Mouse (Mus musculus): ENCODE measurements around the gene Wsb2.
"Not testable (repeated sequence)": the region's sequence is repeated elsewhere in the genome, so short reads cannot be mapped to it uniquely, and the experiment has no call there.

Wsb2 gene

GRCm38 (mm10) chr5:117357129-117357477 is at the start of gene Wsb2:
TSS of gene Wsb2 (plus strand) at chr5:117357304.
- peak; percentile 60 for DNase-seq (ENCODE audit: low spot score)

- DNase-seq (ENCODE audit: low spot score), result peak; percentile 49
These were observed 49.4 kb upstream of the Wsb2 start for GRCm38 (mm10) chr5:117307699-117308098.

GRCm38 (mm10) chr5:117313420-117313819 is 43.7 kb upstream of the Wsb2 start:
- no peak for DNase-seq (ENCODE audit: low spot score)

GRCm38 (mm10) chr5:117313909-117314308 is 43.2 kb upstream of the Wsb2 start:
- no peak for DNase-seq (ENCODE audit: low spot score)

- DNase-seq (ENCODE audit: low spot score), result no peak
These were observed 42.3 kb upstream of the Wsb2 start for GRCm38 (mm10) chr5:117314587-117315428.

- peak; percentile 42 for DNase-seq (ENCODE audit: low spot score)
These were observed 38.1 kb upstream of the Wsb2 start, which contains the start of gene Vsig10 for GRCm38 (mm10) chr5:117318741-117319629. TSS of gene Vsig10 (plus strand) at chr5:117319083.

GRCm38 (mm10) chr5:117323751-117324150 is 33.4 kb upstream of the Wsb2 start:
- DNase-seq (ENCODE audit: low spot score), result no peak

- DNase-seq (ENCODE audit: low spot score), result no peak
These were observed 30.7 kb upstream of the Wsb2 start for GRCm38 (mm10) chr5:117326408-117326807.

- no peak for DNase-seq (ENCODE audit: low spot score)
These were observed 26.6 kb upstream of the Wsb2 start for GRCm38 (mm10) chr5:117330457-117330856.

- DNase-seq (ENCODE audit: low spot score), result no peak
These were observed 19.1 kb upstream of the Wsb2 start for GRCm38 (mm10) chr5:117337999-117338398.

GRCm38 (mm10) chr5:117338503-117338902 is 18.6 kb upstream of the Wsb2 start:
- DNase-seq (ENCODE audit: low spot score), result no peak

- DNase-seq (ENCODE audit: low spot score), result no peak
These were observed 17.0 kb upstream of the Wsb2 start for GRCm38 (mm10) chr5:117340081-117340480.

GRCm38 (mm10) chr5:117341896-117342295 is 15.2 kb upstream of the Wsb2 start:
- DNase-seq (ENCODE audit: low spot score), result no peak

GRCm38 (mm10) chr5:117344496-117344895 is 12.6 kb upstream of the Wsb2 start:
- not testable (repeated sequence) for DNase-seq (ENCODE audit: low spot score)

- DNase-seq (ENCODE audit: low spot score), result no peak
These were observed 11.6 kb upstream of the Wsb2 start for GRCm38 (mm10) chr5:117345432-117345976.

- DNase-seq (ENCODE audit: low spot score), result no peak
These were observed 10.8 kb upstream of the Wsb2 start for GRCm38 (mm10) chr5:117346281-117346680.

- no peak for DNase-seq (ENCODE audit: low spot score)
These were observed 10.1 kb upstream of the Wsb2 start for GRCm38 (mm10) chr5:117347011-117347410.

- DNase-seq (ENCODE audit: low spot score), result no peak
These were observed 9.3 kb upstream of the Wsb2 start for GRCm38 (mm10) chr5:117347838-117348237.

GRCm38 (mm10) chr5:117348279-117348678 is 8.8 kb upstream of the Wsb2 start:
- peak; percentile 32 for DNase-seq (ENCODE audit: low spot score)

GRCm38 (mm10) chr5:117354121-117354520 is 3.0 kb upstream of the Wsb2 start:
- no peak for DNase-seq (ENCODE audit: low spot score)

GRCm38 (mm10) chr5:117355648-117356303 is 1.3 kb upstream of the Wsb2 start:
- no peak for DNase-seq (ENCODE audit: low spot score)

Measured in urinary bladder, postnatal 10 days (tissue).